Mouse (Mus musculus): ENCODE data around the gene Tagap1. TPM values are rescaled to one million over a fixed set of nuclear protein-coding genes. Genes with fewer than 3 reads are reported as not detected.
"Not testable (repeated sequence)": the region's sequence is repeated elsewhere in the genome, so short reads cannot be mapped to it uniquely, and the experiment has no call there.

Tagap1 gene
- polyA plus RNA-seq, 1 experiment from 2014 or later: 52.2 TPM

DNA sequence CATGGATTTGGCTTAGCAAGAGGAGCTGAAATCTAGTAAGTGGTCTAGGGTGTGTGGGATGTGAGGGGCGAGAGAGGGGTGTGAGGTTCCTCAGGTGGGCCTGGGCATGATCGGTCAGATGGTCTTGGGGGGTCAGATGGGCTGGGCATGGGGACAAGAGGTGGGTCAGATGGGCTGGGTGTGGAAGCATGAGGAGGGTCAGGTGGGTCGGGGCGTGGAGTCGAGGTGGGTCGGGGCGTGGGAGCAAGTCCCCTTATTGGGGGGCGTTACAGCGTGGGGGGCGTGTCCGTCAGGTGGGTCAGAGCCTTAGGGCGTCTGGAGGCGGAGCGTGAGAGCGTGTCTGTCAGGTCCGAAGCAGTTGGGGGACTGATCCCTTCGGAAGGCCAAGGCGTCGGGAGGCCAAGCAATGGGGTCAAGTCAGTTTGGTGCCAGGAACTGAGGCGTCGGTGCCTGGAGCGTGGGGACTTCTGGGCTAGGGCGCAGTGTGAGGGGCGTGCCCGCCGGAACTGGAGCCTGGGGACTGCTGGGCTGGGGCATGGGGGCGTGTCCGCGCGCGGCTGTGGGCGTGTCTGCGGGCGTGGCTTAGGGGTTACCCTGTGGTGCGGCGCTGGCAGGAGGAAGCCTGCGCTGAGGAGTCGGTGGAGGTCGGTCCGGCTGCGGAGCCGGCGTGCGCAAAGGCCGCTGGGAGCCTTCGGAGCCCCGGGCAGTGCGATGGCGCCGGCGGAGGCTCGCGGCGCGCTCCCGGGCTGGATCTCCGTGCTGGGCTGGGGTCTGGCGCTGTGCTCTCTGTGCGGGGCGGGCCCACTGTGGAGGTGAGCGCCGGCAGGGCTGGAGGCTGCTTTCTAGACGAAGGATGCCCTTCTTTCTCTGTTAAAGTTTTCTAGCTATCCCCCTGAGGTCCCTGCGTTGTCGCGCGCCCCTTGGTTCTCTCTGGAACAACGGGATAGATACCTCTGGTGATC lies 17.6 kb upstream of the Tagap1 start, which contains the start of gene Gm49721:
Gm49721 (plus strand) TSS at position 618 of the 962 bp plus-strand sequence.
- 1% methylated on average over 53 of the region's 68 CpGs for WGBS
- Histone ChIP-seq H3K4me2 (replicated peaks) (peak within 1 kb of the TSS; percentile 62), H3K9ac (replicated peaks) (peak within 1 kb of the TSS; percentile 70), H3K4me3 (replicated peaks) (peak within 1 kb of the TSS; percentile 50)
- H3K4me1 ChIP-seq (replicated peaks); H3K27me3 ChIP-seq; H3K9me3 ChIP-seq; H3K27ac ChIP-seq; H3K36me3 ChIP-seq: not testable (repeated sequence)
- ATAC-seq: peak; percentile 98

GRCm38 (mm10) chr17:6974985-6975384 lies 14.0 kb upstream of the Tagap1 start:
- 80% methylated on average over 3 of the region's 3 CpGs for WGBS

GRCm38 (mm10) chr17:6972836-6973396 lies 12.0 kb upstream of the Tagap1 start:
- not testable (repeated sequence) for H3K4me2 ChIP-seq (replicated peaks); H3K9me3 ChIP-seq; H3K4me1 ChIP-seq (replicated peaks); H3K4me3 ChIP-seq (replicated peaks); H3K36me3 ChIP-seq; H3K27ac ChIP-seq; H3K27me3 ChIP-seq; H3K9ac ChIP-seq (replicated peaks); ATAC-seq
- WGBS: 57% methylated on average over 4 of the region's 4 CpGs

More at GRCm38 (mm10) chr17:6974985-6975384, 14.0 kb upstream of the Tagap1 start:
- not testable (repeated sequence) for H3K27me3 ChIP-seq; H3K9ac ChIP-seq (replicated peaks); H3K27ac ChIP-seq; H3K4me2 ChIP-seq (replicated peaks); H3K9me3 ChIP-seq; H3K4me3 ChIP-seq (replicated peaks); H3K36me3 ChIP-seq; H3K4me1 ChIP-seq (replicated peaks); ATAC-seq

DNA sequence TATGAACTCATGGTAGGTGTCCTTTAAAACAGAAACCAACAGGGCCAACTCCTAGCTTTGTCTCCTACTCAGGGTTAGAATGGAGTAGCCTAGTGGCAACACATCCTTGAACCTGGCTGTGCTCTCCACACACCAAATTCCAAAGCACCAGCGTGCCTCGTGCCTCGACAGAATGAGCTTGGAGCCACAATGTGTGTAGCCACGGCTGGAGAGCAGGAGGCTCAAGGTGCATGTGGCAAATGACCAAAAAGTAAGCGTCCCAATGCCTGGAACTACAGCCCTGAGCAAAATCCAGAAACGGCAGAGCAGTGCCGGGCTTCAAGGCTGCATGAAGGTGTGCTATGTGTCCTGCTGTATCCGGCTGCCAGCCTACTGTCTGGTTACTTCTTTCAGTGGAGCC lies 10.3 kb upstream of the Tagap1 start:
- WGBS: 86% methylated on average over 8 of the region's 8 CpGs

GRCm38 (mm10) chr17:6970334-6970733 lies 9.4 kb upstream of the Tagap1 start, which contains the start of gene Rnaset2b:
Rnaset2b (plus strand) TSS chr17:6970634.
- not testable (repeated sequence) for H3K9me3 ChIP-seq; H3K27ac ChIP-seq; H3K27me3 ChIP-seq; H3K4me2 ChIP-seq (replicated peaks); H3K9ac ChIP-seq (replicated peaks); ATAC-seq; H3K4me1 ChIP-seq (replicated peaks); H3K4me3 ChIP-seq (replicated peaks); H3K36me3 ChIP-seq
- WGBS: 100% methylated on average over 1 of the region's 8 CpGs

More for the DNA sequence above, 10.3 kb upstream of the Tagap1 start:
- H3K9me3 ChIP-seq; H3K36me3 ChIP-seq; H3K27me3 ChIP-seq; H3K4me1 ChIP-seq (replicated peaks); H3K27ac ChIP-seq; H3K4me3 ChIP-seq (replicated peaks); ATAC-seq; H3K9ac ChIP-seq (replicated peaks); H3K4me2 ChIP-seq (replicated peaks): not testable (repeated sequence)

GRCm38 (mm10) chr17:6967673-6968072 lies 6.7 kb upstream of the Tagap1 start:
- ATAC-seq; H3K27me3 ChIP-seq; H3K4me3 ChIP-seq (replicated peaks); H3K27ac ChIP-seq; H3K4me1 ChIP-seq (replicated peaks); H3K36me3 ChIP-seq; H3K4me2 ChIP-seq (replicated peaks); H3K9ac ChIP-seq (replicated peaks); H3K9me3 ChIP-seq: not testable (repeated sequence)
- WGBS: 40% methylated on average over 1 of the region's 1 CpGs

DNA sequence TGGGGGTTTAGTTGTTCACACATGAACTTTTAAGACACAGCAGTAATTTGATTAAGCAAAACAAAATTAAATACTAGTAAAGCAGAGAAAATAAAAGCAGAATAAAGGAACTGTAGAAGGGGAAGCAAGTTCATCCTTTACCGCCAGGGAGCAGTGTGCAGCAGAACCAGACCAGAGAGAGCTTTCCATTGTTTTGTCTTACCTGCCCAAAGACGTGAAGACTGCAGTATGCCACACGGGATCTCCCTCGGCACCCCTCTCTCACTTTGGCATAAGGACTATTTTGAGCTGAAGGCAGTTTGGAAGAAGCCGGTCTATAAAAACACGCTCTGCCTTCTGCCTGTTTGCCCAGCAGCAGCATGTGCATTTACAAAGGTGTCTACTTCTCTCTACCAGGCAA lies 4.4 kb upstream of the Tagap1 start:
- not testable (repeated sequence) for H3K9ac ChIP-seq (replicated peaks); ATAC-seq; H3K27ac ChIP-seq; H3K27me3 ChIP-seq; H3K36me3 ChIP-seq; H3K4me2 ChIP-seq (replicated peaks); H3K9me3 ChIP-seq; H3K4me3 ChIP-seq (replicated peaks); H3K4me1 ChIP-seq (replicated peaks)
- WGBS: 13% methylated on average over 6 of the region's 6 CpGs

GRCm38 (mm10) chr17:6962936-6963335 lies 2.0 kb upstream of the Tagap1 start:
- H3K9me3 ChIP-seq; H3K9ac ChIP-seq (replicated peaks); H3K4me2 ChIP-seq (replicated peaks); H3K27me3 ChIP-seq; H3K27ac ChIP-seq; H3K36me3 ChIP-seq; H3K4me3 ChIP-seq (replicated peaks); ATAC-seq; H3K4me1 ChIP-seq (replicated peaks): not testable (repeated sequence)
- 83% methylated on average over 4 of the region's 4 CpGs for WGBS

DNA sequence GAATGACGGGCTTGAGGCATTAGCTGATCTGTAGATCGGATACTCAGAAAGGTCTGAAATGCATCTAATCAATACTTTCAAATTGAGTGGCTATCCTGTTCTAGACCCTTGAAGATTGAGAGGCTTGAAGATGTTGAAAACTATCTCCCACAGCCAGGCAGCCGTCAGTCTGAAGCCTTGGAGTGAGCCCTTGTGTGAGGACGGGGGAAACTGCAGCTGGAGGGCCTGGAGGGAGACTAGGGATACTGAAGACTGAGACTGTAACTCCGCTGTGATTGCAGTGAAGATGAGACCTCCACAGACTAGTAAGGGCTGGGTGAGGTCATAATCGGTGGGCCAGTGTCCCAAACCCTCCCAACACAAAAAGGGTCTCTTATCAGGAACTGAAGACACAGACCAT lies 1.4 kb upstream of the Tagap1 start:
- not testable (repeated sequence) for H3K4me1 ChIP-seq (replicated peaks); ATAC-seq
- WGBS: 80% methylated on average over 4 of the region's 6 CpGs

GRCm38 (mm10) chr17:6961181-6962000 lies 435 bp upstream of the Tagap1 start:
- H3K36me3 ChIP-seq; H3K4me1 ChIP-seq (replicated peaks); H3K9ac ChIP-seq (replicated peaks); H3K27me3 ChIP-seq; H3K9me3 ChIP-seq; H3K27ac ChIP-seq: not testable (repeated sequence)
- 0% methylated on average over 20 of the region's 48 CpGs for WGBS
- Histone ChIP-seq H3K4me2 (replicated peaks) (peak overlapping the region; percentile 43), H3K4me3 (replicated peaks) (peak overlapping the region; percentile 30)
- ATAC-seq: peak; percentile 96

More for the DNA sequence above, 1.4 kb upstream of the Tagap1 start:
- not testable (repeated sequence) for H3K27ac ChIP-seq; H3K4me2 ChIP-seq (replicated peaks); H3K9me3 ChIP-seq; H3K9ac ChIP-seq (replicated peaks); H3K36me3 ChIP-seq; H3K4me3 ChIP-seq (replicated peaks); H3K27me3 ChIP-seq

DNA sequence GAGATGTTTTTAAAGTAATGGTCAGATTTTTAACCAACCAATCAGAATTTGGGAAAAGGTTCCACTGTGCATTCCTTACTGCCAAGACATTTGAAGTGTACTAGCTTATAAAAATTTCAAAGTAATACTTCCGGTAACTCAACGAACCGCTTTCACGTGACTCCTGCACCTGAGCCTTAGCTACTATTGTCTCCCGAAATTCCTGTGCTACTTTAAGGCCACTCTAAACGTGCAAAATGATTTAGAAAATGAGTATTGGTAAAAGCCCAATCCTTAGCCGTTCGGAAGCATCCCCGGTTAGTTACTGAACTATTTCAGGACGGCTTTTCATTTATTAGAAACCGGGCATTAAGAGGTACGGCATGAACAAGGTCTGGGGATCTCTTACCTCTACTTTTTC lies 607 bp downstream of the Tagap1 start:
- not testable (repeated sequence) for H3K9me3 ChIP-seq; ATAC-seq; H3K4me1 ChIP-seq (replicated peaks); H3K27me3 ChIP-seq; H3K36me3 ChIP-seq; H3K27ac ChIP-seq
- Histone ChIP-seq H3K4me2 (replicated peaks) (peak overlapping the region; percentile 55), H3K4me3 (replicated peaks) (peak overlapping the region; percentile 51), H3K9ac (replicated peaks) (0 out of 2 replicates have a peak overlapping the region, but pooled peaks have one; percentile 67)
- under 1% methylated on average over 12 of the region's 12 CpGs for whole genome bisulfite sequencing
